Mouse (Mus musculus): ENCODE results near the gene Slc25a47. TPM values are rescaled to one million over a fixed set of nuclear protein-coding genes. Genes with fewer than 3 reads are reported as not detected.
A peak's percentile ranks its signal among the peaks of the same experiment; 100 is the strongest.
"Not testable (repeated sequence)": the region's sequence is repeated elsewhere in the genome, so short reads cannot be mapped to it uniquely, and the experiment has no call there.

The Slc25a47 gene
- polyA plus RNA-seq, 2 experiments, result 13.9 to 24.2 TPM

GRCm38 (mm10) chr12:108836722-108837121 lies 876 bp downstream of the Slc25a47 start:
- peaks cover 8% of the 10 kb centered on the region for H3K36me3 ChIP-seq (ENCODE audit: control insufficient read depth, insufficient read depth, low read length)
- H3K27me3 ChIP-seq (ENCODE audit: control insufficient read depth, insufficient read depth, low read length), result no peaks in the 10 kb centered on the region
- ATAC-seq (ENCODE audit: low FRiP score, low read depth) (no peak), DNase-seq (ENCODE audit: low spot score) (no peak)
- peak overlapping the region; percentile 67 for H3K27ac ChIP-seq (replicated peaks; ENCODE audit: low read depth, low read length)
- H3K9me3 ChIP-seq (ENCODE audit: control insufficient read depth, low read length), result no peaks in the 10 kb centered on the region
- H3K4me3 ChIP-seq (replicated peaks; ENCODE audit: low read length), result peak overlapping the region; percentile 71
- TF ChIP-seq POLR2A (IDR thresholded peaks at IDR 0.05; ENCODE audit: borderline replicate concordance, extremely low read depth, insufficient read depth, insufficient read length), result no peak
- WGBS, result 56% methylated on average over 7 of the region's 7 CpGs
- peak overlapping the region; percentile 91 for H3K9ac ChIP-seq (ENCODE audit: low read depth, low read length, severe bottlenecking)
- H3K4me1 ChIP-seq (ENCODE audit: control insufficient read depth, insufficient read depth, low read length), result peaks cover 27% of the 10 kb centered on the region
- H3K4me2 ChIP-seq (replicated peaks; ENCODE audit: low read depth, low read length, severe bottlenecking), result peak overlapping the region; percentile 95

GRCm38 (mm10) chr12:108841181-108841580 lies 5.3 kb downstream of the Slc25a47 start:
- Histone ChIP-seq H3K9me3 (ENCODE audit: control insufficient read depth, low read length) (no peaks in the 10 kb centered on the region), H3K4me2 (replicated peaks; ENCODE audit: low read depth, low read length, severe bottlenecking) (no peak overlapping the region), H3K36me3 (ENCODE audit: control insufficient read depth, insufficient read depth, low read length) (peaks cover 40% of the 10 kb centered on the region), H3K4me3 (replicated peaks; ENCODE audit: low read length) (no peak overlapping the region), H3K27ac (replicated peaks; ENCODE audit: low read depth, low read length) (no peak overlapping the region), H3K4me1 (ENCODE audit: control insufficient read depth, insufficient read depth, low read length) (peaks cover 18% of the 10 kb centered on the region), H3K27me3 (ENCODE audit: control insufficient read depth, insufficient read depth, low read length) (no peaks in the 10 kb centered on the region), H3K9ac (ENCODE audit: low read depth, low read length, severe bottlenecking) (no peak overlapping the region)
- no peak for DNase-seq (ENCODE audit: low spot score)
- TF ChIP-seq POLR2A (IDR thresholded peaks at IDR 0.05; ENCODE audit: borderline replicate concordance, extremely low read depth, insufficient read depth, insufficient read length), result no peak
- no peak for ATAC-seq (ENCODE audit: low FRiP score, low read depth)
- 90% methylated on average over 6 of the region's 6 CpGs for WGBS

GRCm38 (mm10) chr12:108842663-108843062 lies 6.8 kb downstream of the Slc25a47 start:
- WGBS, result 90% methylated on average over 7 of the region's 7 CpGs
- DNase-seq (ENCODE audit: low spot score) (no peak), ATAC-seq (ENCODE audit: low FRiP score, low read depth) (no peak)
- Histone ChIP-seq H3K9ac (ENCODE audit: low read depth, low read length, severe bottlenecking) (no peak overlapping the region), H3K36me3 (ENCODE audit: control insufficient read depth, insufficient read depth, low read length) (peaks cover 40% of the 10 kb centered on the region), H3K4me2 (replicated peaks; ENCODE audit: low read depth, low read length, severe bottlenecking) (no peak overlapping the region), H3K27ac (replicated peaks; ENCODE audit: low read depth, low read length) (no peak overlapping the region), H3K4me3 (replicated peaks; ENCODE audit: low read length) (no peak overlapping the region), H3K4me1 (ENCODE audit: control insufficient read depth, insufficient read depth, low read length) (peaks cover 7% of the 10 kb centered on the region), H3K27me3 (ENCODE audit: control insufficient read depth, insufficient read depth, low read length) (no peaks in the 10 kb centered on the region), H3K9me3 (ENCODE audit: control insufficient read depth, low read length) (no peaks in the 10 kb centered on the region)
- no peak for TF ChIP-seq POLR2A (IDR thresholded peaks at IDR 0.05; ENCODE audit: borderline replicate concordance, extremely low read depth, insufficient read depth, insufficient read length)

- H3K9ac ChIP-seq (ENCODE audit: low read depth, low read length, severe bottlenecking); H3K4me2 ChIP-seq (replicated peaks; ENCODE audit: low read depth, low read length, severe bottlenecking); H3K4me3 ChIP-seq (replicated peaks; ENCODE audit: low read length); DNase-seq (ENCODE audit: low spot score); ATAC-seq (ENCODE audit: low FRiP score, low read depth); H3K4me1 ChIP-seq (ENCODE audit: control insufficient read depth, insufficient read depth, low read length); H3K27ac ChIP-seq (replicated peaks; ENCODE audit: low read depth, low read length); H3K9me3 ChIP-seq (ENCODE audit: control insufficient read depth, low read length); H3K27me3 ChIP-seq (ENCODE audit: control insufficient read depth, insufficient read depth, low read length): not testable (repeated sequence)
- whole genome bisulfite sequencing, result 82% methylated on average over 3 of the region's 3 CpGs
- peaks cover 20% of the 10 kb centered on the region for H3K36me3 ChIP-seq (ENCODE audit: control insufficient read depth, insufficient read depth, low read length)
Observed at GRCm38 (mm10) chr12:108848033-108848432, 12.2 kb downstream of the Slc25a47 start.

GRCm38 (mm10) chr12:108849488-108850022 lies 13.7 kb downstream of the Slc25a47 start:
- Histone ChIP-seq H3K4me1 (ENCODE audit: control insufficient read depth, insufficient read depth, low read length) (no peaks in the 10 kb centered on the region), H3K36me3 (ENCODE audit: control insufficient read depth, insufficient read depth, low read length) (peaks cover 8% of the 10 kb centered on the region; the same call in 1 of the 2 replicates), H3K9ac (ENCODE audit: low read depth, low read length, severe bottlenecking) (no peak overlapping the region), H3K4me2 (replicated peaks; ENCODE audit: low read depth, low read length, severe bottlenecking) (no peak overlapping the region), H3K27me3 (ENCODE audit: control insufficient read depth, insufficient read depth, low read length) (no peaks in the 10 kb centered on the region), H3K4me3 (replicated peaks; ENCODE audit: low read length) (no peak overlapping the region), H3K27ac (replicated peaks; ENCODE audit: low read depth, low read length) (no peak overlapping the region), H3K9me3 (ENCODE audit: control insufficient read depth, low read length) (no peaks in the 10 kb centered on the region)
- 85% methylated on average over 4 of the region's 4 CpGs for WGBS
- DNase-seq (ENCODE audit: low spot score) (no peak), ATAC-seq (ENCODE audit: low FRiP score, low read depth) (no peak)
- no peak for TF ChIP-seq POLR2A (IDR thresholded peaks at IDR 0.05; ENCODE audit: borderline replicate concordance, extremely low read depth, insufficient read depth, insufficient read length)

GRCm38 (mm10) chr12:108850129-108850528 lies 14.3 kb downstream of the Slc25a47 start:
- DNase-seq (ENCODE audit: low spot score) (no peak), ATAC-seq (ENCODE audit: low FRiP score, low read depth) (no peak)
- Histone ChIP-seq H3K4me3 (replicated peaks; ENCODE audit: low read length) (no peak overlapping the region), H3K4me1 (ENCODE audit: control insufficient read depth, insufficient read depth, low read length) (no peaks in the 10 kb centered on the region), H3K27me3 (ENCODE audit: control insufficient read depth, insufficient read depth, low read length) (no peaks in the 10 kb centered on the region), H3K9ac (ENCODE audit: low read depth, low read length, severe bottlenecking) (no peak overlapping the region), H3K9me3 (ENCODE audit: control insufficient read depth, low read length) (no peaks in the 10 kb centered on the region), H3K36me3 (ENCODE audit: control insufficient read depth, insufficient read depth, low read length) (peaks cover 2% of the 10 kb centered on the region; the same call in 1 of the 2 replicates), H3K27ac (replicated peaks; ENCODE audit: low read depth, low read length) (no peak overlapping the region), H3K4me2 (replicated peaks; ENCODE audit: low read depth, low read length, severe bottlenecking) (no peak overlapping the region)
- WGBS, result 60% methylated on average over 8 of the region's 8 CpGs
- no peak for TF ChIP-seq POLR2A (IDR thresholded peaks at IDR 0.05; ENCODE audit: borderline replicate concordance, extremely low read depth, insufficient read depth, insufficient read length)
